Mouse (Mus musculus): ENCODE results near the gene Fem1a. TPM values are rescaled to one million over a fixed set of nuclear protein-coding genes. Genes with fewer than 3 reads are reported as not detected.
A peak's percentile ranks its signal among the peaks of the same experiment; 100 is the strongest.
"Not testable (repeated sequence)": the region's sequence is repeated elsewhere in the genome, so short reads cannot be mapped to it uniquely, and the experiment has no call there.

The Fem1a gene
- total RNA-seq, 2 experiments from 2014 or later = 19.2 to 21.7 TPM

- ATAC-seq (replicated peaks; ENCODE audit: low FRiP score, low TSS enrichment, poor library complexity, severe bottlenecking) = peak; percentile 49
These were observed 5.3 kb upstream of the Fem1a start for GRCm38 (mm10) chr17:56251136-56251829.

GRCm38 (mm10) chr17:56254695-56255094 lies 1.9 kb upstream of the Fem1a start:
- no peak for ATAC-seq (replicated peaks; ENCODE audit: low FRiP score, low TSS enrichment, poor library complexity, severe bottlenecking)

- no peak for ATAC-seq (replicated peaks; ENCODE audit: low FRiP score, low TSS enrichment, poor library complexity, severe bottlenecking)
These were observed 1.2 kb upstream of the Fem1a start for GRCm38 (mm10) chr17:56255429-56255828.

- peak; percentile 86 for ATAC-seq (replicated peaks; ENCODE audit: low FRiP score, low TSS enrichment, poor library complexity, severe bottlenecking)
These were observed 759 bp upstream of the Fem1a start for GRCm38 (mm10) chr17:56255863-56256238.

- ATAC-seq (replicated peaks; ENCODE audit: low FRiP score, low TSS enrichment, poor library complexity, severe bottlenecking) = no peak
These were observed 728 bp downstream of the Fem1a start for GRCm38 (mm10) chr17:56257181-56257894.

GRCm38 (mm10) chr17:56258269-56258668 lies 1.7 kb downstream of the Fem1a start:
- not testable (repeated sequence) for ATAC-seq (replicated peaks; ENCODE audit: low FRiP score, low TSS enrichment, poor library complexity, severe bottlenecking)

GRCm38 (mm10) chr17:56258812-56259211 lies 2.2 kb downstream of the Fem1a start:
- not testable (repeated sequence) for ATAC-seq (replicated peaks; ENCODE audit: low FRiP score, low TSS enrichment, poor library complexity, severe bottlenecking)

GRCm38 (mm10) chr17:56259301-56260037 lies 2.9 kb downstream of the Fem1a start:
- ATAC-seq (replicated peaks; ENCODE audit: low FRiP score, low TSS enrichment, poor library complexity, severe bottlenecking) = no peak

- ATAC-seq (replicated peaks; ENCODE audit: low FRiP score, low TSS enrichment, poor library complexity, severe bottlenecking) = no peak
These were observed 4.6 kb downstream of the Fem1a start for GRCm38 (mm10) chr17:56261166-56261565.

- ATAC-seq (replicated peaks; ENCODE audit: low FRiP score, low TSS enrichment, poor library complexity, severe bottlenecking) = no peak
These were observed 6.1 kb downstream of the Fem1a start for GRCm38 (mm10) chr17:56262645-56263094.

GRCm38 (mm10) chr17:56264020-56264419 lies 7.4 kb downstream of the Fem1a start:
- ATAC-seq (replicated peaks; ENCODE audit: low FRiP score, low TSS enrichment, poor library complexity, severe bottlenecking) = peak; percentile 88

- ATAC-seq (replicated peaks; ENCODE audit: low FRiP score, low TSS enrichment, poor library complexity, severe bottlenecking) = no peak
These were observed 8.4 kb downstream of the Fem1a start for GRCm38 (mm10) chr17:56265011-56265410.

GRCm38 (mm10) chr17:56265869-56266268 lies 9.3 kb downstream of the Fem1a start:
- no peak for ATAC-seq (replicated peaks; ENCODE audit: low FRiP score, low TSS enrichment, poor library complexity, severe bottlenecking)

GRCm38 (mm10) chr17:56266271-56266670 lies 9.7 kb downstream of the Fem1a start:
- ATAC-seq (replicated peaks; ENCODE audit: low FRiP score, low TSS enrichment, poor library complexity, severe bottlenecking) = no peak

GRCm38 (mm10) chr17:56269153-56269630 lies 12.6 kb downstream of the Fem1a start:
- peak; percentile 88 for ATAC-seq (replicated peaks; ENCODE audit: low FRiP score, low TSS enrichment, poor library complexity, severe bottlenecking)

- no peak for ATAC-seq (replicated peaks; ENCODE audit: low FRiP score, low TSS enrichment, poor library complexity, severe bottlenecking)
These were observed 13.1 kb downstream of the Fem1a start for GRCm38 (mm10) chr17:56269741-56270140.

GRCm38 (mm10) chr17:56271609-56272253 lies 15.1 kb downstream of the Fem1a start:
- no peak for ATAC-seq (replicated peaks; ENCODE audit: low FRiP score, low TSS enrichment, poor library complexity, severe bottlenecking)

- no peak for ATAC-seq (replicated peaks; ENCODE audit: low FRiP score, low TSS enrichment, poor library complexity, severe bottlenecking)
These were observed 16.0 kb downstream of the Fem1a start for GRCm38 (mm10) chr17:56272644-56273043.

GRCm38 (mm10) chr17:56273482-56273881 lies 16.9 kb downstream of the Fem1a start:
- ATAC-seq (replicated peaks; ENCODE audit: low FRiP score, low TSS enrichment, poor library complexity, severe bottlenecking) = no peak

GRCm38 (mm10) chr17:56273986-56274385 lies 17.4 kb downstream of the Fem1a start:
- ATAC-seq (replicated peaks; ENCODE audit: low FRiP score, low TSS enrichment, poor library complexity, severe bottlenecking) = no peak

All from megakaryocyte-erythroid progenitor cell, adult 5-6 weeks (primary cell).